Mouse (Mus musculus) heart, embryonic 15.5 days (tissue): Measurements from ENCODE around the gene Fxr1. TPM values are rescaled to one million over a fixed set of nuclear protein-coding genes. Genes with fewer than 3 reads are reported as not detected.

Experiments
- ATAC-seq: fragments of 200-750 bp; cut with Nextera tagmentation; replicated peaks from 2 replicates; pipeline ENCODE4 v1.8.0; 2017; ENCODE audit warnings: low read depth, moderate TSS enrichment; ENCODE audit not compliant: insufficient number of reproducible peaks, insufficient read depth, low FRiP score
- H3K27ac ChIP-seq: fragments of 300-500 bp; sonication (generic); 2 replicates; pipeline ENCODE4 v1.5.1; 2015; ENCODE audit warnings: mild to moderate bottlenecking, inconsistent platforms
- H3K27me3 ChIP-seq: fragments of 300-500 bp; sonication (generic); 2 replicates; pipeline ENCODE4 v1.6.1; 2015; ENCODE audit warnings: inconsistent platforms
- H3K36me3 ChIP-seq: fragments of 300-500 bp; sonication (generic); 2 replicates; pipeline ENCODE4 v1.6.1; 2015; ENCODE audit warnings: mild to moderate bottlenecking, inconsistent platforms
- H3K4me1 ChIP-seq: fragments of 300-500 bp; sonication (generic); replicated peaks from 2 replicates; pipeline ENCODE4 v1.6.1; 2015; ENCODE audit warnings: inconsistent platforms
- H3K4me2 ChIP-seq: fragments of 300-500 bp; sonication (generic); 2 replicates; pipeline ENCODE4 v1.6.1; 2015; ENCODE audit warnings: inconsistent platforms, mild to moderate bottlenecking, moderate library complexity
- H3K4me3 ChIP-seq: fragments of 300-500 bp; sonication (generic); 2 replicates; pipeline ENCODE4 v1.5.1; 2015; ENCODE audit warnings: mild to moderate bottlenecking, inconsistent platforms
- H3K9ac ChIP-seq: fragments of 300-500 bp; sonication (generic); 2 replicates; pipeline ENCODE4 v1.6.1; 2015; ENCODE audit warnings: mild to moderate bottlenecking, inconsistent platforms
- H3K9me3 ChIP-seq: fragments of 300-500 bp; sonication (generic); replicated peaks from 2 replicates; pipeline ENCODE4 v1.6.1; 2016; ENCODE audit warnings: inconsistent platforms
- WGBS: fragments of 180-500 bp; shearing (Covaris S2); methylation state at CpG from one replicate; pipeline ENCODE4 v1.1.7; 2015; ENCODE audit warnings: mixed read lengths; 5-methylcytosine and 5-hydroxymethylcytosine counted together
- polyA plus RNA-seq: library from polyadenylated mRNA; unstranded; fragments of >200 nt; fragmentation: Nextera tagmentation; extraction: Ambion mirVana; gene quantifications from 2 replicates; pipeline ENCODE4 v1.2.1, GENCODE M21; 2015

Gene Fxr1
- polyA plus RNA-seq, 1 experiment from 2014 or later, result 67.8 TPM

DNA sequence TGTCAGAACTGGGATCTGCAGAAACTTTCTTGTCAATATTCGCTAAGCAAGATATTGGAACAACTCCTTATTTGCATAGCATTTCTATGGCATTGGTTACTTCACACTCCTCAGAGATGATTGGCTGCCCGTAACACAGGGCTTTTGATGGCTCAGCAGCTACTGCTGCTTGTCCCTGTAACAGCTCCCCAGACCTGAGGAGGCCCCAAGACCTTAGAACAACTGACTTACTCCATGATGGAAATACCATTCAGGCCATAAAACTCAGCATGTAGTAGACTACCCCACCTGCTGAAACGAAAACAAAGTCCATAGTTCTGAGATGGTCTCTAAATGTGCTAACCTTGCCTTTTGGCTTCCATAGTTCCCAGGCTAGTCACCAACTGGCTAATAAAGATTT, 12.9 kb upstream of the Fxr1 start:
- no peak overlapping the region for H3K27ac ChIP-seq
- no peak overlapping the region for H3K4me3 ChIP-seq
- no peaks in the 10 kb centered on the region for H3K9me3 ChIP-seq
- peaks cover 7% of the 10 kb centered on the region; the same call in 1 of the 2 replicates for H3K4me1 ChIP-seq
- H3K4me2 ChIP-seq, result no peak overlapping the region
- H3K27me3 ChIP-seq, result no peaks in the 10 kb centered on the region
- H3K9ac ChIP-seq, result no peak overlapping the region
- H3K36me3 ChIP-seq, result no peaks in the 10 kb centered on the region
- no peak for ATAC-seq
- WGBS, result 74% methylated on average over 3 of the region's 3 CpGs

DNA sequence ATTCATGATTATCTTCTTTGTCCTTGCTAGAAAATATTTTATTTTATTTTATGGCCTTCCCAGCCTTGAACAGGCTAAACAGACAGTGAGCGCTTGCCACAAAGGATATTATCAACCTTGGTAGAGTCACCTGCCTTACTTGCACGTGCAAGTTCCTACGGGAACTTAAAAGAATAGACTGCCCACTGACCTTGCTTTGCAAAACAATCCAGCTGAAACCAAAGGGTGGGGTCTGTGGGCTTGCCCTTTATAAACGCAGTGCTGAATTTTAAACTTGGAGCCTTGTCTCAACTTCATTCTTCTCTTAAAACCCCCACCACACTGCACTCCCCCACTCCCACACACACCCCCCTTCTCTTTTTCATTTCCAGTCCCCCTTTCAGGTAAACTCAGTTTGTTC, 12.1 kb upstream of the Fxr1 start:
- no peaks in the 10 kb centered on the region for H3K9me3 ChIP-seq
- peak overlapping the region; percentile 41 for H3K27ac ChIP-seq
- H3K36me3 ChIP-seq, result no peaks in the 10 kb centered on the region
- no peak overlapping the region for H3K9ac ChIP-seq
- no peak overlapping the region for H3K4me2 ChIP-seq
- no peaks in the 10 kb centered on the region for H3K27me3 ChIP-seq
- 56% methylated on average over 4 of the region's 4 CpGs for WGBS
- peaks cover 7% of the 10 kb centered on the region; the same call in 1 of the 2 replicates for H3K4me1 ChIP-seq
- ATAC-seq, result no peak
- no peak overlapping the region for H3K4me3 ChIP-seq

DNA sequence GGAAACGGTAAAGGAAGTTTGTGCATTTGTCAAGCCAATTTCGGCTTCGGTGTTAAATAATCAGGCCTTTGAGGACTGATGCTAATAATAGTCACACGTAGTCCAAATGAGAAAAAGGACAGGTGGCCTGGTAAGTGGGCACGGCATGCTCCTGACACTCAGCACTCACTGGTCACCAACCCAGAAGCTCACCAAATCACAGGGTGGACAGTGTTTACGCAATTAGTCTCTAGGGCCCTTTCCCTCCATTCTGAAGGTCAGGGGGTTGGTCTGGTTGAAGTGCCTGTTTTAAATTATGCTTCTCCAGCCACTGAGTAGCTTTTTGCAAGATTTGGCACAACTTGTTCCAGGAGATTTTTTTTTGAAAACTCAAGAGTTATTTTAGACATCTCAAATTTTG, 11.6 kb upstream of the Fxr1 start:
- ATAC-seq, result 0 out of 2 replicates have a peak, but pooled peaks have one; percentile 77
- Histone ChIP-seq H3K4me2 (no peak overlapping the region), H3K9me3 (no peaks in the 10 kb centered on the region), H3K36me3 (no peaks in the 10 kb centered on the region), H3K4me3 (no peak overlapping the region), H3K27ac (peak overlapping the region; percentile 41), H3K27me3 (no peaks in the 10 kb centered on the region), H3K9ac (no peak overlapping the region), H3K4me1 (peaks cover 7% of the 10 kb centered on the region; the same call in 1 of the 2 replicates)
- WGBS, result 34% methylated on average over 6 of the region's 6 CpGs

DNA sequence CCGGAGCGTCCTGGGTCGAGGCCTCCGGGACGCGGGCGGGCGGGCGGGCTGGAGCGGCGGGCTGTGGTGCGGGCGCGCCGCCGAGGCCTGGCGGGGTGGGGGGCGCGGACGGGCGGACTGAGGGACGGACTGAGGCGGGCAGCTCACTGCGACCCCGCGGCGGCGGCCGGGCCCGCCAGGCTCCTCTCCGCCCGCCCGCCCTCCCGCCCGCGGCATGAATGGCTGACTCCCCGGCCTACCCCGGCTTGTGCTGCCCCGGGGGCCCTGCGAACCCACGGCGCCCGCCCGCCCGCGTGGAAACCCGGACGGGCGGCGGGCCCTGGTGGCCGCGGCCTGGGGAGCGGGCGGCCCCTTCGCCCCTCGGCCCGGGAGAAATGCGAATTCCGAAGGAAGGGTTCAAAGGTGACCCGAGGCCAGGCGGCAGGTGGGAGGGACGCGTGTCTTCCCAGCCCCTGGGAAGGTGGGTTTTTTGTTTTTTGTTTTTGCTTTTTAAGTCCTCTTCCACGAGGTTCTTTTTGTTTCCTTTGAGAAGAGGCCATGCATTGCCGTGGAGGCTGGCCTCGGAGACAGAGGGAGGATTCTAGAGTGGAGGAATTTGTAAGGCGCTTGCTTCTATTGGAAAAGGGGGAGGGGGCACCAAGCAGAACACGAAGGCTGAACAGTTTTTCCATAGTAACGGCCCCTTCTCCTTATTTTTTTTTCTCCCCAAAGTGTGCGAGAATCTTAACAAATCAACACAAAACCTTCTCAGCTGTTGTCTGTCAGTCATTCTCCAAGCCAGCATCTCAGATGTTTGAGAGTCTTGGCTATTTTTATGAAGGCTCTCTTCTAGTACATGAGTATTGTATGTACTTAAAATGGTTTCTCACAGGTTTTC, 877 bp downstream of the Fxr1 start:
- Histone ChIP-seq H3K27ac (peak overlapping the region; percentile 95), H3K27me3 (no peaks in the 10 kb centered on the region), H3K4me1 (peaks cover 40% of the 10 kb centered on the region), H3K4me3 (peak overlapping the region; percentile 93), H3K4me2 (peak overlapping the region; percentile 87), H3K36me3 (no peaks in the 10 kb centered on the region), H3K9me3 (no peaks in the 10 kb centered on the region), H3K9ac (peak overlapping the region; percentile 99)
- under 1% methylated on average over 52 of the region's 70 CpGs for WGBS
- peak; percentile 29 for ATAC-seq

DNA sequence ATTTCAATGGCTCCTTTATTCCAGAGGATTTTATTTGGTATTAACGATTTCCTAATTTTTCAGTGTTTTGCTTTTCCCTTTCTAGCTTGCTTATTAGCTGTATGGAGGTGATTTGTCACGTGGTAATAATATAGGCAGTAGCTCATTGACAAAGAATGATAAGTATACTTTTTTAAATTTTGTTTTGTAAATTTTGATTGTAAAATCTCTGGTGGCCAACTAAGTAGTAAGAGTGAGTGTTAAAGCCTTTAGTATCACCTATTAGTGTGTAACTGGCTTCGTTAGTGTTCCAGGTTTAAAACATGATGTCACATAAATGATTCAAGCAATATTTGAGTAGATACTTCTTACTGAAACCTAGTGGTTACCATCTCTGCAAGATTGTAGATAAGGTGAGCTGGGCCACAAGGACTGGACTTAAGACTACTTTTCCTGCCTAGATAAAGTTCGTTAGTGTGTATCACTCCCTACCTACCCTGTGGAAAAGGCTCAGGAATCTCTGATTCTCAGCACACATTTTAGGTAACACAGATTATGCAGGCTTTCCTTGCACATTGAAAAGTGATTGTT, 1.6 kb downstream of the Fxr1 start:
- Histone ChIP-seq H3K27me3 (no peaks in the 10 kb centered on the region), H3K36me3 (no peaks in the 10 kb centered on the region), H3K4me2 (peak overlapping the region; percentile 87), H3K4me3 (peak overlapping the region; percentile 93), H3K9me3 (no peaks in the 10 kb centered on the region), H3K27ac (no peak overlapping the region), H3K9ac (peak overlapping the region; percentile 99), H3K4me1 (peaks cover 40% of the 10 kb centered on the region)
- ATAC-seq, result no peak
- 44% methylated on average over 4 of the region's 4 CpGs for WGBS

DNA sequence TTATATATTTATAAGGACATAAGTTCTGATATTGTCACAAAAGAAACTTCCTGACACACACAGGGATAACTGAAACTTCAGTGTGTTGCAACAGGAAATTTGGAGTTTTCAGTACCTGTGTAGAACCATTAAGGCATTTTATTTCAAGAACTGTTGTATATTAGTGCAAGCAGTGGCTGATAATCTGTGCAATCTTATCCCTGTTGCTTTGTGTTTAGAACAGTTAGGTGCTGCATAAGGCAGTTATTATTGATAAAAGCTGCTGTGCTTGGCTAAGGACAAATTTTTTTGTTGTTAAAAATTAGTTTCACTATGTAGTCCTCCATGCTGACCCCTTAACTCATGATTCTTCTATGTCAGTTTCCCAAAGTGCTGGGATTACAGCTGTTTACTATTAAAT, 9.2 kb downstream of the Fxr1 start:
- H3K27me3 ChIP-seq, result no peaks in the 10 kb centered on the region
- no peak overlapping the region for H3K4me2 ChIP-seq
- no peak overlapping the region for H3K9ac ChIP-seq
- no peaks in the 10 kb centered on the region for H3K9me3 ChIP-seq
- H3K4me1 ChIP-seq, result peaks cover 19% of the 10 kb centered on the region
- H3K36me3 ChIP-seq, result no peaks in the 10 kb centered on the region
- no peak overlapping the region for H3K27ac ChIP-seq
- H3K4me3 ChIP-seq, result no peak overlapping the region
- no peak for ATAC-seq

DNA sequence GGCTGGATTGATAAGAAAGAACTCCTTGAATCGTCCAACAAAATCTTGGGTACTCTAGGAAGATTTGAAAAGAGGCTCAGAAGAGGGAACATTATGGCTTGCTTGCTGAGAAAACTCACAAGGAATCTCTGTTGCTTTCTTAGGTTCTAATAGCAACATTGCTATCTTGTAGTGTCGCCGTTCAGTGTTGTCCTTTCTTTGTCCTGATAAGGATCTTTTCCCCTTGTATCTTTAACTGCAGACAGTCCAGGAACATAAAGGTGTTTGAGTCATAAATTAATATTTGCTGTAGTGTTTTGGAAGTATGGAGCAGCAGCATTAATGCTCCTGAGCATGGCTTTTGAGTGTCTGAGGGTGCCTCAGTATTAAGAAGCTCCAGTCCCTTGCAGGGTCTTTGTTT, 10.9 kb downstream of the Fxr1 start:
- Histone ChIP-seq H3K27me3 (no peaks in the 10 kb centered on the region), H3K27ac (no peak overlapping the region), H3K9ac (no peak overlapping the region), H3K4me3 (no peak overlapping the region), H3K36me3 (no peaks in the 10 kb centered on the region), H3K9me3 (no peaks in the 10 kb centered on the region), H3K4me2 (no peak overlapping the region), H3K4me1 (peaks cover 14% of the 10 kb centered on the region)
- no peak for ATAC-seq
- 50% methylated on average over 3 of the region's 3 CpGs for WGBS

DNA sequence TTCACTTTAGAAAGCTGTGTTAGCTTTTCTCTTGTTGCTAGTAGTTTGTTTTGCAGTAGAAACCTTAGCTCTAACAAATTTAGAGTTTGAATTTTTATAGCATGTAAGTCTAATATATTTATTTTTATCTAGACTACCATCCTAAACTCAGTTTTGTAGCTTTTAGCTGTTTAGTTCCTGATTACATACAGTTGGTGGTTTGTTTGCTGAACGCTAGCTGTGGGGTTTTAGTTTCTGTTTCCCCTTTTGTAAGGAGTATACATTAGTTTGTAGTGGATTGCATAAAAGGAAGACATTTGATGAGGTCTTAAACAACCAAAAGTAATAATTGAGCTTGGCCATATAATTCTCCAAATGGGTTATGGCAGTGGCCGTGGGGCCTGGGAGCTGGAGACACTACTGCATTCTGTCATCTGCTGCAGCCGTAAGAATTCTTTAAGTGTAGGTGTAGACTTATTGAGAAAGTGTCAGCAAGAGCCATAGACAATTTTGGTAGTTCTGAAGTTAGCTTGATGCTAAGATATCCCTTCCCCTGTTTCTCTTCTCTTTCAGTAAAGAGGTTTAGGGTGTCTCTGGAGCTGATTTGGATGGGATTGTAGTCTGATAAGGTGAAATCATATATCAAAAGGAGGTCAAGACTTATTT, 14.1 kb downstream of the Fxr1 start:
- no peaks in the 10 kb centered on the region for H3K36me3 ChIP-seq
- no peak for ATAC-seq
- 0 out of 2 replicates have a peak overlapping the region, but pooled peaks have one; percentile 7 for H3K27ac ChIP-seq
- peaks cover 17% of the 10 kb centered on the region for H3K4me1 ChIP-seq
- no peaks in the 10 kb centered on the region for H3K9me3 ChIP-seq
- WGBS, result 62% methylated on average over 3 of the region's 3 CpGs
- H3K27me3 ChIP-seq, result no peaks in the 10 kb centered on the region
- H3K4me3 ChIP-seq, result no peak overlapping the region
- H3K9ac ChIP-seq, result no peak overlapping the region
- H3K4me2 ChIP-seq, result no peak overlapping the region

DNA sequence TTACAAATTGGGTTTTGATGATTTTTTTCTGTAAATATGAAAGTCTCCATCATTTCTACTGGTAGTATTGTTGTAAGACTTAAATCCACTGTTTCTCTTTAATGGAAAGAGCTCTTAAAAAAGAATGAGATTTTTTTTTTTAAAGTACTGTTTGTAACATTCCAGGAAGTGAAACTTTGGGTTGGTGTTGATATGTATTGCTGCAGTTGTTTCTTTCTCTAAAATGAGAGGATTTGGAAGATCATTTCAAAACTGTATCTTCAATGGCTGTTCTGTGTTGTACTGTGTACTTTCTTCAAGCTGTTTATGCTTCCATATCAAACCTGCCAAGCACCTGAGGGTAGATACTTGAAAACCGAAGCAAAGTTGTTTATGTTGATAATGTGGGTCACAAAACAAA, 15.1 kb downstream of the Fxr1 start:
- Histone ChIP-seq H3K9ac (no peak overlapping the region), H3K36me3 (no peaks in the 10 kb centered on the region), H3K4me3 (no peak overlapping the region), H3K4me1 (peaks cover 22% of the 10 kb centered on the region), H3K27me3 (no peaks in the 10 kb centered on the region), H3K27ac (no peak overlapping the region), H3K4me2 (no peak overlapping the region), H3K9me3 (no peaks in the 10 kb centered on the region)
- ATAC-seq, result no peak
- 61% methylated on average over 1 of the region's 1 CpGs for WGBS

DNA sequence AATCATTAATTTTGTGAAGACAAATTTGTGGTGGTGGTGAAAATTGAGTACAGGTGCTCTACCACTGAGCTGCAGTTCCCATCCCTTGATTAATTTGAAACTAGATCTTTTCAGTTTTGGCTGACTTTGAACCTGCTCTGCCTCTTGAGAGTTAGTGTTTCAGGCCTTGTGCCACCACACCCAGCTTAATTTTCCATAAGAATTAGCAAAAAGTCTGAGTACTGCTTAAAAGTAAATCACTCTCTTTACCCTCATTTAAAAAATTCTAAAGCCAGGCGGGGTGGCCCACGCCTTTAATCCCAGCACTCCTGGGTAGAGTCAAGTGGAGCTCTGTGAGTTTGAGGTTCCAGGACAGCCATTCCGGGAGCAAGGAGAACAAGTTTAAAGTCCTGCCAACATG, 16.0 kb downstream of the Fxr1 start:
- H3K9ac ChIP-seq, result no peak overlapping the region
- no peak overlapping the region for H3K4me2 ChIP-seq
- no peaks in the 10 kb centered on the region for H3K36me3 ChIP-seq
- no peaks in the 10 kb centered on the region for H3K9me3 ChIP-seq
- no peaks in the 10 kb centered on the region for H3K27me3 ChIP-seq
- H3K4me3 ChIP-seq, result no peak overlapping the region
- ATAC-seq, result no peak
- peaks cover 22% of the 10 kb centered on the region for H3K4me1 ChIP-seq
- WGBS, result 83% methylated on average over 3 of the region's 3 CpGs
- H3K27ac ChIP-seq, result no peak overlapping the region

DNA sequence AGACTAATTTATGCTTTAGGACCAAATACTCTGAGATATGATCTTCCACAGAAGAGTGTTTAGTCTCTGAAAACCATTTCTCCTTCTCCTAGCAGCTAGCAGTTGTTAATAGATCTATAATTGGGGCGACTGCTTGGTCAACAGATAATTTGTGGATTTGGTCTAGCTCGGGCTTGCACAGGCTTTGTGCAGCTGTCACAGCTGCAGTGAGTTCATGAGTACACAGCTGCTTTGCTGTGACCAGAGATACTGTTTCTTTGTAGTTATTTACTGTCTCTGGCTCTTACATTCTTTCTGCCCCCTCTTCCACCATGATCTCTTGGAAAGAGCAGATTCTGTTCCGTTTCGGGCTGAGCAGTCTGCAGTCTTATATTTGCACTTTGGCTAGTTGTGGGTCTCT, 22.2 kb downstream of the Fxr1 start:
- peaks cover 10% of the 10 kb centered on the region for H3K36me3 ChIP-seq
- 89% methylated on average over 4 of the region's 4 CpGs for WGBS
- no peak overlapping the region for H3K27ac ChIP-seq
- ATAC-seq, result no peak
- H3K27me3 ChIP-seq, result no peaks in the 10 kb centered on the region
- no peak overlapping the region for H3K4me2 ChIP-seq
- H3K4me3 ChIP-seq, result no peak overlapping the region
- H3K9ac ChIP-seq, result no peak overlapping the region
- peaks cover 13% of the 10 kb centered on the region for H3K4me1 ChIP-seq
- no peaks in the 10 kb centered on the region for H3K9me3 ChIP-seq
